Mouse (Mus musculus): Measurements from ENCODE around the gene Hist1h2ab.

Gene Hist1h2ab

DNA sequence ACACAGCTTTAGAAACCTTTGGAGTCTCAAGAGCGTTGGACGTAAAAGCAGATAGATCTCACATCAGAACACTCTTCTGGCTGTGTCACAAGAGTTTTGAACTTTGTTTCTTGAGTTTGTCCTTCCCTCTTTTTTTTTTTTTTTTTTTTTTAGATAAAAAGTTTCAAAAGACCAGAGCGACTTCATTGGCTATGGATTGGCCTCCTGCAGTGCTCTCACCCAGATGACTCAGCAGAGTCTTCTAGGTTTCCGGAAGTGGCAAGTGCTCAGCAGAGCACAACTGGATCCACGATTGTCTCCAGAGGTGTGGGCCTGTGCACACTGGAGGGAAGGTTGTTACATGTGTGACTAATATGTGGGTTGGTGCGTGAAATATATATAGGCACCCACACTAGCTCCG is 27.4 kb downstream of the Hist1h2ab start:
- no peak for DNase-seq (ENCODE audit: low spot score)

DNA sequence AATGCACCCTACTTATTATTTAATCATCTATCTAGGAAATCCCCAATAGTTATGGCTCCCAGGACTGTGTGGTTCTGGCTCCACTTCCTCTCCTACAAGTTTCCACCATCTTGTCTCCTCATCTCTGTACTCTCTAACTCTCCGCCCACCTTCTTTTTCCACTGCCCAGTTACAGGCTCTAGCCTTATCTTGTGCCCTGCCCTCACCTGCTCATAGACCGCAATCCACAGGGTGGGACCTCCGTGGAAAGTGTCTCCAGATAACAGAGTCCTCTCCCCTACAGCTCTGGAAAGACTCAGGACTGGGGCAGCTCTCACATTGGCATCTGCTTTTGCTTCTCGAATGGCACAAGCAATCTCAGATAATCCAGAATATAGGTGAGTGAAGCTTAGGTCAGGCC is 28.1 kb downstream of the Hist1h2ab start:
- no peak for DNase-seq (ENCODE audit: low spot score)

DNA sequence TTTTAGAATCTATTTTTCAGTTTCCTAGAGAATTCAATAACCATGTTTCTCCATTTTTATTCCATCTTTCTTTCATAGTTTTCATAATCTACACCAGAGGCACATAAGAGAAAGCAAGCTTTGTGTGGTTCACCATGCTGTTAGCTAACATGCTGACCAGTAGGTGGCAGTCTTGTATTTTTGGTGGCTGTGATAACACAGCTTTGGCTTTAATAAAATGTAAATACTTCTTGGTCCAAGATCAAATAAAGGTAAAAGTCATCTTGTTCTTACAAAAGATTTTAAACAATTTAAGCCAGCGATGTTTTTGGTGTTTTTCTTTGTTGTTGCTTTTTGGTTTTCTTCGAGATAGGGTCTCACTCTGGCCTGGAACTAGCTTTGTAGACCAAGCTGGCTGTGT is 41.6 kb downstream of the Hist1h2ab start:
- no peak for DNase-seq (ENCODE audit: low spot score)

DNA sequence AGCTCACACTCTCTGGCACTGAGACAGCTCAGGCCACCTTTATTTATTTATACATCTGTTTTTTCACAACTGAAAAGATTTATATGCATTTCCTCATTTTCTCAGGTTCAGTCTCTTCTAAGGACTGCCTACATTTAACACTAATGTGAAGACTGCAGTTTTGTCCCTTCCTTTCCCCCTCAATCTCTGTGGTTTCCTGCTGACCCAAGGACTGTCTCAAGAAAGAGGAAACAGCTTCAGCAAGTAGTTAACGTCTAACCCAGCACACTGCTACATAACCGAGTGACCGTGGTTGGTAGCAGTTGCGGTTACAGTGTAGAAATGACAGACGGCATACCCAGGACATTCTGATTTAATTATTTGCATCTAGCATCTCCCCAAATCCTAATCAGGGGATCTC is 48.5 kb downstream of the Hist1h2ab start:
- no peak for DNase-seq (ENCODE audit: low spot score)
